Mouse (Mus musculus): ENCODE measurements around the gene Actr2. TPM values are rescaled to one million over a fixed set of nuclear protein-coding genes. Genes with fewer than 3 reads are reported as not detected.

The Actr2 gene
- polyA plus RNA-seq, 1 experiment from 2014 or later, result 61.5 TPM

DNA sequence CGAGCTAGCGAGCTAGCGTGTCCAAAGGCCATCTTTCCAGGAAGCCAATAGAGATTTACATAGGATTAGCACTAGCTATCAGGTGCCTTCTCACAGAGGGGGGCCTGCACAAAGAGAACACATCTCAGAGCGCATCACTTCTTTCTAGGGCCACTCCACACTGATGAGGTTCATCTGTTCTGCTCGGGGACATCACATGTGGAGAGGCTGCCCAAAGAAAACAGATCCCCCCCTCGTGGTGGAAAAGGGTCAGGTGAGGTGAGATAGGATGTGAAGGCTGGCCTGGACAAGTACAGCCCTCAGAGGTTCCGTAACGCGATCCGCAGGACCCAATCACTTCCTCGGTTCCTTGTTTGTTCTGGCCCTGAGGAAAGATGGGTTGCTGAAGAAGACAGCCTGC lies 86.8 kb downstream of the Actr2 start:
- H3K4me3 ChIP-seq (ENCODE audit: low read depth, low read length), result no peak overlapping the region
- no peak overlapping the region for H3K9ac ChIP-seq (ENCODE audit: low read depth, low read length)
- H3K27ac ChIP-seq (ENCODE audit: low read depth, low read length), result no peak overlapping the region
- H3K4me2 ChIP-seq, result no peak overlapping the region
- ATAC-seq (replicated peaks; ENCODE audit: insufficient number of reproducible peaks, low FRiP score, low TSS enrichment), result no peak
- H3K27me3 ChIP-seq (ENCODE audit: control insufficient read depth, insufficient read depth, low read length), result no peaks in the 10 kb centered on the region
- peaks cover 8% of the 10 kb centered on the region for H3K9me3 ChIP-seq (replicated peaks; ENCODE audit: control insufficient read depth, low read length)
- peaks cover 10% of the 10 kb centered on the region for H3K36me3 ChIP-seq (ENCODE audit: control insufficient read depth, insufficient read depth, low read length)
- WGBS (ENCODE audit: insufficient replicate concordance), result 62% methylated on average over 11 of the region's 11 CpGs
- H3K4me1 ChIP-seq (ENCODE audit: control insufficient read depth, insufficient read depth, low read length), result no peaks in the 10 kb centered on the region

DNA sequence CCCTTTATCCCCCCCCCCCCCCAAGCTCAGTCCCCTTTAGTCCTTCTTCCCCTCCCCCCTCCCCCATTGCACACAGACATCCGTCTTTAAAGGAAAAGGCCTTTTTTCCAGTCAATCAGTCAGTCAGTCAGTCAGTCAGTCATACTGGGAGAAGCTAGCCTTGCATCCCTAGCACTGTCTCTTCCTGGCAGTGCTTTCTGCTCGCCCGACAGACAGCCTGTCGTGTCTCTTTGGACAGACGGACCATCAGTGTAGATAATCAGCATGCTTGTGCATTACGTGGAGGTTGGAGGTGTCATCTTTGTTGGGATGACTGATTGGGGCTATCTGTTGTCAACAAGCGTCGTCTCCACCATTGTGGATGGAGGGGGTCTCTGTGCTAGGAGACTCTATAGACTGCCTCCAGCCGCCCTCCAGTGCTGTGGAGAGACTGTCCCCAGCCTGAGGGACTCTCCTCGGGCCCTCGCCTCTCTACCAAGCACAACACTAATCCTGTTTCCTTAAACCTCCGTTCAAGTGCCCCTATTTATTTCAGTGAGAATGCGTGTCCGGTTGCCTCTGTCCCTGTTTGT lies 89.7 kb downstream of the Actr2 start:
- no peaks in the 10 kb centered on the region for H3K27me3 ChIP-seq (ENCODE audit: control insufficient read depth, insufficient read depth, low read length)
- H3K36me3 ChIP-seq (ENCODE audit: control insufficient read depth, insufficient read depth, low read length), result peaks cover 39% of the 10 kb centered on the region
- no peak overlapping the region for H3K4me3 ChIP-seq (ENCODE audit: low read depth, low read length)
- H3K4me1 ChIP-seq (ENCODE audit: control insufficient read depth, insufficient read depth, low read length), result no peaks in the 10 kb centered on the region
- no peak overlapping the region for H3K9ac ChIP-seq (ENCODE audit: low read depth, low read length)
- H3K4me2 ChIP-seq, result no peak overlapping the region
- H3K27ac ChIP-seq (ENCODE audit: low read depth, low read length), result no peak overlapping the region
- WGBS (ENCODE audit: insufficient replicate concordance), result 78% methylated on average over 14 of the region's 14 CpGs
- H3K9me3 ChIP-seq (replicated peaks; ENCODE audit: control insufficient read depth, low read length), result peaks cover 32% of the 10 kb centered on the region
- ATAC-seq (replicated peaks; ENCODE audit: insufficient number of reproducible peaks, low FRiP score, low TSS enrichment), result no peak

DNA sequence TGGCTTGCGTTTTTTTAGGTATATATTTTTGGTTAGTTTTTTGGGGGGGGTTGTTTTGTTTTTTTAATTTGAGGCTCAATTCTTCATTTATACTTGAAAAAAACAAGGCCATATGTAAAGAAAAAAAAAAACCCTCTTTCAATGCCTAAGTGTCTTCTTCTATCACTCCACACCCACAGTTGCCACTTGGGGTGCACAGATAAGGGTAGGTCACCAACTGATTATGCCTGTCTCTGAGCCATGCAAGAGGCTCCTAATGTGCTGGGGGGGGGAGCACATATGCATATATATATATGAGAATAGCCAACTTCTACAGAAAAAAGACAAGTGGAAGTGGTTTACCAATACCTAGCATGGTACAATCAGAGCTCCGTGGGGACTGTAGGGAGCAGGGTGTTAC lies 90.3 kb downstream of the Actr2 start:
- ATAC-seq (replicated peaks; ENCODE audit: insufficient number of reproducible peaks, low FRiP score, low TSS enrichment), result no peak
- 86% methylated on average over 2 of the region's 2 CpGs for WGBS (ENCODE audit: insufficient replicate concordance)
- Histone ChIP-seq H3K4me1 (ENCODE audit: control insufficient read depth, insufficient read depth, low read length) (no peaks in the 10 kb centered on the region), H3K4me3 (ENCODE audit: low read depth, low read length) (no peak overlapping the region), H3K9ac (ENCODE audit: low read depth, low read length) (no peak overlapping the region), H3K9me3 (replicated peaks; ENCODE audit: control insufficient read depth, low read length) (peaks cover 32% of the 10 kb centered on the region), H3K4me2 (no peak overlapping the region), H3K27ac (ENCODE audit: low read depth, low read length) (no peak overlapping the region), H3K36me3 (ENCODE audit: control insufficient read depth, insufficient read depth, low read length) (peaks cover 40% of the 10 kb centered on the region), H3K27me3 (ENCODE audit: control insufficient read depth, insufficient read depth, low read length) (no peaks in the 10 kb centered on the region)

DNA sequence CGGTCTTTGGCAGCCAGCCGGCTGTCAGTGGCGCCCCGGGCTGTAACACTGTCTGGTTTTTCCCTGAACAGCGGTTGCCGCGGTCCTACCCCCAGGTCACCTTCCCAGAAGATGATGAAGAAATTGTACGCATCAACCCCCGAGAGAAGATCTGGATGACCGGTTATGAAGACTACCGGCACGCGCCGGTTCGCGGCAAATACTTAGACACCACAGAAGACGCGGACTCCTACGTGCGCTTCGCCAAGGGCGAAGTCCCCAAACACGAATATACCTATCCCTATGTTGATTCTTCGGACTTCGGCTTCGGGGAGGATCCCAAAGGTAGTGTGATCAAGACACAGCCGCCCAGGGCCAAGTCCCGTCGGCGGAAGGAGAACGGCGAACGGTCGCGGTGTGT lies 92.0 kb downstream of the Actr2 start:
- no peak for ATAC-seq (replicated peaks; ENCODE audit: insufficient number of reproducible peaks, low FRiP score, low TSS enrichment)
- no peak overlapping the region for H3K4me2 ChIP-seq
- H3K9me3 ChIP-seq (replicated peaks; ENCODE audit: control insufficient read depth, low read length), result peaks cover 32% of the 10 kb centered on the region
- H3K4me3 ChIP-seq (ENCODE audit: low read depth, low read length), result no peak overlapping the region
- H3K4me1 ChIP-seq (ENCODE audit: control insufficient read depth, insufficient read depth, low read length), result no peaks in the 10 kb centered on the region
- 97% methylated on average over 35 of the region's 35 CpGs for WGBS (ENCODE audit: insufficient replicate concordance)
- H3K27ac ChIP-seq (ENCODE audit: low read depth, low read length), result no peak overlapping the region
- H3K36me3 ChIP-seq (ENCODE audit: control insufficient read depth, insufficient read depth, low read length), result peaks cover 45% of the 10 kb centered on the region
- H3K27me3 ChIP-seq (ENCODE audit: control insufficient read depth, insufficient read depth, low read length), result no peaks in the 10 kb centered on the region
- no peak overlapping the region for H3K9ac ChIP-seq (ENCODE audit: low read depth, low read length)

DNA sequence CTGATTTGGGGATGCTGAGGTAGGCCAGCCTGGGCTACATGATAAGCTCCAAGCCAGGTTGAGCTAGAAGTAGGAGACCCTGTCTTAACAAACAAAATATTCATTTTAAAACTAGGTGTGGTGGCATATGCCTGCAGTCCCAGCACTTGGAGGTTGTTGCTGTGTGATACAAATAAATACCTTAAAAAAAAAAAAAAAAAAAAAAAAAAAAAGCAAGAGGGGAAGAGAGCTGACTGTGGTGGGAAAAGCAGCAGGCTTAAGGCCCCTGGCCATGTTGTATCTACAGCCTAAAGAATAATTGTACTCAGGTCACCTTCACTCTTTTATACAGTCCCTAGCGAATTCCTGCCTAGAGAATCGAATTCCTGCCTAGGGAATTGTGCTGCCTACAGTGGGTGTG lies 93.8 kb downstream of the Actr2 start:
- H3K27me3 ChIP-seq (ENCODE audit: control insufficient read depth, insufficient read depth, low read length), result no peaks in the 10 kb centered on the region
- H3K4me3 ChIP-seq (ENCODE audit: low read depth, low read length), result no peak overlapping the region
- H3K36me3 ChIP-seq (ENCODE audit: control insufficient read depth, insufficient read depth, low read length), result peaks cover 45% of the 10 kb centered on the region
- no peak for ATAC-seq (replicated peaks; ENCODE audit: insufficient number of reproducible peaks, low FRiP score, low TSS enrichment)
- H3K27ac ChIP-seq (ENCODE audit: low read depth, low read length), result no peak overlapping the region
- H3K4me2 ChIP-seq, result no peak overlapping the region
- no peak overlapping the region for H3K9ac ChIP-seq (ENCODE audit: low read depth, low read length)
- WGBS (ENCODE audit: insufficient replicate concordance), result 92% methylated on average over 2 of the region's 2 CpGs
- peaks cover 32% of the 10 kb centered on the region for H3K9me3 ChIP-seq (replicated peaks; ENCODE audit: control insufficient read depth, low read length)
- no peaks in the 10 kb centered on the region for H3K4me1 ChIP-seq (ENCODE audit: control insufficient read depth, insufficient read depth, low read length)

DNA sequence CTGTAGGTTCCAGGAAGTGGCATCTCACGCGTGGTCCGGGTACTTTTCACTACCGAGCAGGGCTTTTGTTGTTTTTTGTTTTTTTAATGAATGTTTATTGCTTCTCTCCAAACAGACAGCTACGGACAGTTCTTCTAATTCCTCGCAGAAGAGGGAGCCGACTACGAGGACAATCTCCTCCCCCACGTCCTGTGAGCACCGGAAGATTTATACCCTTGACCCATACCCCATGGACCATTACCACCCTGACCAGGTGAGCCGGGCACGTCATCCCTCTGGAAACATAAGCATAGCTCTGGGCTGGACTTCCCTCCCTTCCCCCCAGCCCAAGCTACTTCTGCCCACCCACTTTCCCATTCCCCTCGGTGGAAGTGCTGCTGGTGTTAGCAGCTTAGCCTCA lies 94.8 kb downstream of the Actr2 start:
- WGBS (ENCODE audit: insufficient replicate concordance), result 93% methylated on average over 13 of the region's 13 CpGs
- Histone ChIP-seq H3K27ac (ENCODE audit: low read depth, low read length) (no peak overlapping the region), H3K4me1 (ENCODE audit: control insufficient read depth, insufficient read depth, low read length) (no peaks in the 10 kb centered on the region), H3K9ac (ENCODE audit: low read depth, low read length) (no peak overlapping the region), H3K4me3 (ENCODE audit: low read depth, low read length) (no peak overlapping the region), H3K36me3 (ENCODE audit: control insufficient read depth, insufficient read depth, low read length) (peaks cover 45% of the 10 kb centered on the region), H3K9me3 (replicated peaks; ENCODE audit: control insufficient read depth, low read length) (peaks cover 32% of the 10 kb centered on the region), H3K4me2 (no peak overlapping the region), H3K27me3 (ENCODE audit: control insufficient read depth, insufficient read depth, low read length) (no peaks in the 10 kb centered on the region)
- ATAC-seq (replicated peaks; ENCODE audit: insufficient number of reproducible peaks, low FRiP score, low TSS enrichment), result no peak

DNA sequence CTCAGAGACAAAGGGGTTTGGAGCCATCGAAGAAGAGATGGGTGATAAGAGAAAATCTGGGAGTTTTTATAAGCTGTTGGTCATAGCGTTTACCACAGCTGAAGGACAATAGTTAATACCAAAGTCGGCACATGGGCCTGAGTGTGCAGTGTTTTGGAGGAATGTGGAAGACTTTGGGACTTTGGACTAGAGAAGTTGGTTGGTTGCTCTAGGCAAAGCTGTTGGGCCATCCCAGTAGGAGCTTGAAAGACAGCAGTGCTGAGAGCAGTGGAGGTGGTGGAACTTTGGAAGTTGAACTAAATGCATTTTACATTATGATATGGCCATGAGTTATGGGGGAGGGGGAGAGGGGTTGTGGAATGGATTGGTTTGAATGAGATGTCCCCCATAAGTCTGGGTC lies 99.3 kb downstream of the Actr2 start:
- H3K4me1 ChIP-seq (ENCODE audit: control insufficient read depth, insufficient read depth, low read length), result no peaks in the 10 kb centered on the region
- no peak overlapping the region for H3K9ac ChIP-seq (ENCODE audit: low read depth, low read length)
- H3K4me2 ChIP-seq, result no peak overlapping the region
- H3K27me3 ChIP-seq (ENCODE audit: control insufficient read depth, insufficient read depth, low read length), result no peaks in the 10 kb centered on the region
- no peaks in the 10 kb centered on the region; the same call in 1 of the 2 replicates for H3K9me3 ChIP-seq (replicated peaks; ENCODE audit: control insufficient read depth, low read length)
- no peak overlapping the region for H3K4me3 ChIP-seq (ENCODE audit: low read depth, low read length)
- H3K36me3 ChIP-seq (ENCODE audit: control insufficient read depth, insufficient read depth, low read length), result peaks cover 21% of the 10 kb centered on the region
- WGBS (ENCODE audit: insufficient replicate concordance), result 86% methylated on average over 3 of the region's 3 CpGs
- ATAC-seq (replicated peaks; ENCODE audit: insufficient number of reproducible peaks, low FRiP score, low TSS enrichment), result no peak
- H3K27ac ChIP-seq (ENCODE audit: low read depth, low read length), result no peak overlapping the region

Other genes starting within 250 kb of the Actr2 start
- gene Spred2, start 188.5 kb downstream of the Actr2 start, polyA plus RNA-seq (2014; fragmentation: Nextera tagmentation; extraction: Ambion mirVana), result 4.4 and 4.7 TPM in 2 replicates
- gene Rab1a, start 88.5 kb upstream of the Actr2 start, polyA plus RNA-seq (2014; fragmentation: Nextera tagmentation; extraction: Ambion mirVana), result 197 and 209 TPM in 2 replicates
- 32.0 and 32.8 TPM in 2 replicates for gene Cep68, start 136.5 kb upstream of the Actr2 start, polyA plus RNA-seq (2014; fragmentation: Nextera tagmentation; extraction: Ambion mirVana)
- 7.9 and 10.6 TPM in 2 replicates for gene Slc1a4, start 219.8 kb upstream of the Actr2 start, polyA plus RNA-seq (2014; fragmentation: Nextera tagmentation; extraction: Ambion mirVana)